Mouse (Mus musculus) forebrain, postnatal 0 days (tissue): ENCODE data around the gene Tmem132b. TPM values are rescaled to one million over a fixed set of nuclear protein-coding genes. Genes with fewer than 3 reads are reported as not detected.

Experiments used
- ATAC-seq: fragments of 200-750 bp; cut with Nextera tagmentation; 2 replicates; pipeline ENCODE4 v1.8.0; 2017; ENCODE audit warnings: mild to moderate bottlenecking, moderate library complexity
- DNase-seq: peaks from one replicate; pipeline ENCODE4 v3.0.0-alpha.2; 2015
- H3K27ac ChIP-seq: fragments of 300-500 bp; sonication (generic); 2 replicates; pipeline ENCODE4 v1.5.1; 2014; ENCODE audit warnings: low read depth, mild to moderate bottlenecking, antibody characterized with exemption, low read length, moderate library complexity, mixed read lengths
- H3K27me3 ChIP-seq: fragments of 300-500 bp; sonication (generic); 2 replicates; pipeline ENCODE4 v1.6.1; 2014; ENCODE audit warnings: mild to moderate bottlenecking, low read length, mixed read lengths; ENCODE audit not compliant: insufficient read depth
- H3K36me3 ChIP-seq: fragments of 300-500 bp; sonication (generic); 2 replicates; pipeline ENCODE4 v1.6.1; 2014; ENCODE audit warnings: mild to moderate bottlenecking, moderate library complexity; ENCODE audit not compliant: insufficient read depth
- H3K4me1 ChIP-seq: fragments of 300-500 bp; sonication (generic); 2 replicates; pipeline ENCODE4 v1.6.1; 2014; ENCODE audit warnings: antibody characterized with exemption; ENCODE audit not compliant: insufficient read depth
- H3K4me2 ChIP-seq: fragments of 300-500 bp; sonication (generic); 2 replicates; pipeline ENCODE4 v1.6.1; 2014; ENCODE audit warnings: low read depth, mild to moderate bottlenecking, moderate library complexity
- H3K4me3 ChIP-seq: fragments of 300-500 bp; sonication (generic); 2 replicates; pipeline ENCODE4 v1.5.1; 2014; ENCODE audit warnings: low read depth, low read length, mixed read lengths
- H3K9ac ChIP-seq: fragments of 300-500 bp; sonication (generic); 2 replicates; pipeline ENCODE4 v1.6.1; 2014; ENCODE audit warnings: mild to moderate bottlenecking
- H3K9me3 ChIP-seq: fragments of 300-500 bp; sonication (generic); 2 replicates; pipeline ENCODE4 v1.6.1; 2016; ENCODE audit warnings: low read length
- CTCF ChIP-seq: sonication (generic); IDR thresholded peaks from 2 replicates; pipeline ENCODE4 v1.5.1; 2016; ENCODE audit warnings: antibody characterized with exemption, control low read depth, low read depth
- WGBS: fragments of 180-500 bp; shearing (Covaris S2); extraction: QIAGEN DNeasy Blood & Tissue Kit; methylation state at CpG from one replicate; pipeline ENCODE4 v1.1.7; 2014; 5-methylcytosine and 5-hydroxymethylcytosine counted together
- polyA plus RNA-seq: library from polyadenylated mRNA; unstranded; fragments of >200 nt; fragmentation: Nextera tagmentation; extraction: Ambion mirVana; gene quantifications from 2 replicates; pipeline ENCODE4 v1.2.1, GENCODE M21; 2015
- total RNA-seq: library from RNA; depleted of rRNA; stranded (reverse); fragments of >200 nt; gene quantifications from 2 replicates; pipeline ENCODE4 v1.2.3, GENCODE M21; 2014

Gene Tmem132b
- total and polyA plus RNA-seq, 2 experiments from 2014 or later: 7.8 to 48.9 TPM

- H3K4me2 ChIP-seq: no peak overlapping the region
- no peak overlapping the region for H3K4me3 ChIP-seq
- H3K36me3 ChIP-seq: peaks cover 41% of the 10 kb centered on the region
- H3K9ac ChIP-seq: no peak overlapping the region
- ATAC-seq: no peak
- H3K4me1 ChIP-seq: no peaks in the 10 kb centered on the region
- TF ChIP-seq CTCF: no peak
- 91% methylated on average over 6 of the region's 6 CpGs for WGBS
- H3K27me3 ChIP-seq: no peaks in the 10 kb centered on the region
- no peak overlapping the region for H3K27ac ChIP-seq
- no peak for DNase-seq
- no peaks in the 10 kb centered on the region for H3K9me3 ChIP-seq
Measured at GRCm38 (mm10) chr5:125501505-125501904, 30.1 kb upstream of the Tmem132b start.

GRCm38 (mm10) chr5:125502186-125502585, 29.4 kb upstream of the Tmem132b start:
- TF ChIP-seq CTCF: no peak
- no peak overlapping the region for H3K27ac ChIP-seq
- no peak overlapping the region for H3K9ac ChIP-seq
- no peaks in the 10 kb centered on the region for H3K27me3 ChIP-seq
- ATAC-seq: no peak
- H3K4me2 ChIP-seq: no peak overlapping the region
- no peaks in the 10 kb centered on the region for H3K9me3 ChIP-seq
- 18% methylated on average over 3 of the region's 3 CpGs for WGBS
- DNase-seq: no peak
- H3K4me3 ChIP-seq: no peak overlapping the region
- H3K4me1 ChIP-seq: no peaks in the 10 kb centered on the region
- peaks cover 45% of the 10 kb centered on the region for H3K36me3 ChIP-seq

GRCm38 (mm10) chr5:125503628-125504027, 27.9 kb upstream of the Tmem132b start:
- ATAC-seq: no peak
- Histone ChIP-seq H3K4me3 (no peak overlapping the region), H3K4me2 (no peak overlapping the region), H3K9me3 (no peaks in the 10 kb centered on the region), H3K9ac (no peak overlapping the region), H3K27ac (no peak overlapping the region), H3K4me1 (no peaks in the 10 kb centered on the region), H3K36me3 (peaks cover 50% of the 10 kb centered on the region), H3K27me3 (no peaks in the 10 kb centered on the region)
- no peak for TF ChIP-seq CTCF
- 96% methylated on average over 6 of the region's 6 CpGs for WGBS
- no peak for DNase-seq

GRCm38 (mm10) chr5:125504692-125505091, 26.9 kb upstream of the Tmem132b start:
- no peak overlapping the region for H3K4me3 ChIP-seq
- 60% methylated on average over 11 of the region's 11 CpGs for WGBS
- H3K9me3 ChIP-seq: no peaks in the 10 kb centered on the region
- no peak for TF ChIP-seq CTCF
- no peak for ATAC-seq
- H3K36me3 ChIP-seq: peaks cover 56% of the 10 kb centered on the region
- no peak overlapping the region for H3K27ac ChIP-seq
- H3K9ac ChIP-seq: no peak overlapping the region
- no peak for DNase-seq
- no peaks in the 10 kb centered on the region for H3K4me1 ChIP-seq
- no peaks in the 10 kb centered on the region for H3K27me3 ChIP-seq
- H3K4me2 ChIP-seq: no peak overlapping the region

- H3K4me1 ChIP-seq: no peaks in the 10 kb centered on the region
- DNase-seq (no peak), ATAC-seq (no peak)
- H3K4me3 ChIP-seq: no peak overlapping the region
- WGBS: 90% methylated on average over 15 of the region's 15 CpGs
- TF ChIP-seq CTCF: no peak
- peaks cover 57% of the 10 kb centered on the region for H3K36me3 ChIP-seq
- H3K9me3 ChIP-seq: no peaks in the 10 kb centered on the region
- no peak overlapping the region for H3K9ac ChIP-seq
- no peaks in the 10 kb centered on the region for H3K27me3 ChIP-seq
- H3K4me2 ChIP-seq: no peak overlapping the region
- H3K27ac ChIP-seq: no peak overlapping the region
Measured at GRCm38 (mm10) chr5:125505968-125506367, 25.6 kb upstream of the Tmem132b start.

GRCm38 (mm10) chr5:125507582-125507981, 24.0 kb upstream of the Tmem132b start:
- H3K4me1 ChIP-seq: no peaks in the 10 kb centered on the region
- no peak overlapping the region for H3K9ac ChIP-seq
- H3K4me3 ChIP-seq: no peak overlapping the region
- no peaks in the 10 kb centered on the region for H3K9me3 ChIP-seq
- peak; percentile 35 for TF ChIP-seq CTCF
- no peak overlapping the region for H3K4me2 ChIP-seq
- ATAC-seq (no peak), DNase-seq (no peak)
- WGBS: 90% methylated on average over 9 of the region's 9 CpGs
- no peak overlapping the region for H3K27ac ChIP-seq
- peaks cover 67% of the 10 kb centered on the region for H3K36me3 ChIP-seq
- H3K27me3 ChIP-seq: no peaks in the 10 kb centered on the region

GRCm38 (mm10) chr5:125508006-125508405, 23.6 kb upstream of the Tmem132b start:
- H3K36me3 ChIP-seq: peaks cover 67% of the 10 kb centered on the region
- no peak overlapping the region for H3K4me3 ChIP-seq
- H3K9me3 ChIP-seq: no peaks in the 10 kb centered on the region
- H3K27ac ChIP-seq: no peak overlapping the region
- DNase-seq (no peak), ATAC-seq (no peak)
- no peak overlapping the region for H3K4me2 ChIP-seq
- no peak for TF ChIP-seq CTCF
- H3K9ac ChIP-seq: no peak overlapping the region
- 95% methylated on average over 10 of the region's 10 CpGs for WGBS
- H3K4me1 ChIP-seq: no peaks in the 10 kb centered on the region
- H3K27me3 ChIP-seq: no peaks in the 10 kb centered on the region

- Histone ChIP-seq H3K9me3 (no peaks in the 10 kb centered on the region), H3K4me2 (no peak overlapping the region), H3K9ac (no peak overlapping the region), H3K4me1 (no peaks in the 10 kb centered on the region), H3K27me3 (no peaks in the 10 kb centered on the region), H3K27ac (no peak overlapping the region), H3K4me3 (no peak overlapping the region), H3K36me3 (peaks cover 72% of the 10 kb centered on the region)
- TF ChIP-seq CTCF: peak; percentile 79
- DNase-seq (peak; percentile 31), ATAC-seq (no peak)
- WGBS: 57% methylated on average over 5 of the region's 5 CpGs
Measured at GRCm38 (mm10) chr5:125509541-125509940, 22.0 kb upstream of the Tmem132b start.
